Mouse (Mus musculus) CH12.LX (cell line): ENCODE data around the gene Serpinf2. TPM values are rescaled to one million over a fixed set of nuclear protein-coding genes. Genes with fewer than 3 reads are reported as not detected.

Experiments
- DNase-seq: peaks from one replicate; pipeline ENCODE4 v3.0.0-alpha.2; 2013; ENCODE audit errors: extremely low read depth
- H3K27ac ChIP-seq: 2 replicates; pipeline ENCODE4 v1.5.1; 2012; ENCODE audit warnings: low read depth, mild to moderate bottlenecking, control low read depth, moderate library complexity; ENCODE audit not compliant: insufficient read depth
- H3K27me3 ChIP-seq: replicated peaks from 2 replicates; pipeline ENCODE3; 2012; ENCODE audit warnings: inconsistent platforms
- H3K36me3 ChIP-seq, 2 experiments: replicated peaks in 1 of 2; 2 replicates each; pipeline versions ENCODE3 to v1.6.1; 2012; ENCODE audit warnings: inconsistent platforms in 1 of 2, low read length in 1 of 2, mild to moderate bottlenecking in 1 of 2, mixed read lengths in 1 of 2, moderate library complexity in 1 of 2; ENCODE audit not compliant: control insufficient read depth in 1 of 2, insufficient read depth in 1 of 2
- H3K4me1 ChIP-seq, 2 experiments: 2 replicates each; pipeline ENCODE4 v1.6.1; 2012; ENCODE audit warnings: inconsistent platforms in 1 of 2, moderate library complexity in 1 of 2; ENCODE audit not compliant: insufficient read depth in 2 of 2, control insufficient read depth in 1 of 2
- H3K4me2 ChIP-seq: 2 replicates; pipeline ENCODE4 v1.6.1; 2012; ENCODE audit warnings: low read depth, mild to moderate bottlenecking, control low read depth; ENCODE audit not compliant: poor library complexity, insufficient read depth, severe bottlenecking
- H3K4me3 ChIP-seq, 3 experiments: fragments of 150-350 bp in 1 of 3; sonication (generic) in 1 of 3; replicated peaks in 1 of 3; 2 replicates each; pipeline versions ENCODE3 to v1.5.1; 2011 to 2012; ENCODE audit warnings: low read depth in 2 of 3, low read length in 2 of 3, mild to moderate bottlenecking in 2 of 3, moderate library complexity in 2 of 3, control low read depth in 1 of 3, improper control_type of control experiment in 1 of 3, inconsistent platforms in 1 of 3, mixed read lengths in 1 of 3; ENCODE audit not compliant: poor library complexity in 1 of 3
- H3K79me2 ChIP-seq: replicated peaks from 2 replicates; pipeline ENCODE4 v1.6.1; 2012; ENCODE audit warnings: mild to moderate bottlenecking, moderate library complexity; ENCODE audit not compliant: control insufficient read depth, poor library complexity, insufficient read depth, severe bottlenecking; ENCODE audit errors: extremely low read depth
- H3K9ac ChIP-seq: 2 replicates; pipeline ENCODE4 v1.6.1; 2012; ENCODE audit warnings: low read depth, mild to moderate bottlenecking, control low read depth, moderate library complexity; ENCODE audit not compliant: insufficient read depth
- H3K9me3 ChIP-seq: replicated peaks from 2 replicates; pipeline ENCODE3; 2012; ENCODE audit warnings: low read length, inconsistent platforms, mixed read lengths
- BHLHE40 ChIP-seq: IDR thresholded peaks from 2 replicates; pipeline ENCODE4 v1.6.1; 2011; ENCODE audit warnings: mild to moderate bottlenecking, low read depth, low read length, improper control_type of control experiment
- CHD1 ChIP-seq: IDR thresholded peaks from 2 replicates; pipeline ENCODE4 v1.6.1; 2012; ENCODE audit warnings: low read depth, low read length, improper control_type of control experiment, inconsistent platforms
- CHD2 ChIP-seq: IDR thresholded peaks from 2 replicates; pipeline ENCODE4 v1.6.1; 2011; ENCODE audit warnings: low read length, improper control_type of control experiment
- CTCF ChIP-seq, 2 experiments: IDR thresholded peaks in 1 of 2; conservative IDR thresholded peaks in 1 of 2; 2 replicates each; pipeline ENCODE4 v1.5.1; 2011 to 2012; ENCODE audit warnings: low read depth in 2 of 2, low read length in 2 of 2, improper control_type of control experiment in 1 of 2, inconsistent platforms in 1 of 2, mild to moderate bottlenecking in 1 of 2, moderate library complexity in 1 of 2
- ELF1 ChIP-seq: IDR thresholded peaks from 2 replicates; pipeline ENCODE4 v1.6.1; 2014; ENCODE audit warnings: low read depth, mild to moderate bottlenecking, inconsistent platforms, low read length, improper control_type of control experiment
- GABPA ChIP-seq: IDR thresholded peaks from 2 replicates; pipeline ENCODE4 v1.6.1; 2012; ENCODE audit warnings: low read depth, low read length, improper control_type of control experiment, inconsistent platforms; ENCODE audit not compliant: insufficient replicate concordance
- JUN ChIP-seq: IDR thresholded peaks from 2 replicates; pipeline ENCODE4 v1.6.1; 2011; ENCODE audit warnings: low read depth, mild to moderate bottlenecking, low read length, improper control_type of control experiment, moderate library complexity; ENCODE audit not compliant: insufficient read depth
- KAT2A ChIP-seq: IDR thresholded peaks from 2 replicates; pipeline ENCODE4 v1.6.1; 2012; ENCODE audit warnings: low read length, improper control_type of control experiment, inconsistent platforms; ENCODE audit not compliant: insufficient replicate concordance
- MAFK ChIP-seq: IDR thresholded peaks from 2 replicates; pipeline ENCODE4 v1.6.1; 2011; ENCODE audit warnings: low read length, improper control_type of control experiment; ENCODE audit not compliant: insufficient replicate concordance
- MAZ ChIP-seq: IDR thresholded peaks from 2 replicates; pipeline ENCODE4 v1.6.1; 2012; ENCODE audit warnings: low read depth, mild to moderate bottlenecking, inconsistent platforms, low read length, improper control_type of control experiment, moderate library complexity
- MEF2A ChIP-seq: IDR thresholded peaks from 2 replicates; pipeline ENCODE4 v1.6.1; 2014; ENCODE audit warnings: low read depth, mild to moderate bottlenecking, inconsistent platforms, low read length, improper control_type of control experiment, borderline replicate concordance
- MXI1 ChIP-seq: IDR thresholded peaks from 2 replicates; pipeline ENCODE4 v1.6.1; 2011; ENCODE audit warnings: mild to moderate bottlenecking, low read depth, low read length, improper control_type of control experiment
- POLR2A ChIP-seq: IDR thresholded peaks from 2 replicates; pipeline ENCODE4 v1.6.1; 2011; ENCODE audit warnings: low read depth, mild to moderate bottlenecking, improper control_type of control experiment, low read length
- POLR2AphosphoS2 ChIP-seq: IDR thresholded peaks from 2 replicates; pipeline ENCODE4 v1.6.1; 2011; ENCODE audit warnings: low read depth, low read length, improper control_type of control experiment
- RCOR1 ChIP-seq: conservative IDR thresholded peaks from 2 replicates; pipeline ENCODE4 v1.6.1; 2012; ENCODE audit warnings: low read depth, mild to moderate bottlenecking, inconsistent platforms, low read length, improper control_type of control experiment
- SIN3A ChIP-seq: IDR thresholded peaks from 2 replicates; pipeline ENCODE4 v1.6.1; 2012; ENCODE audit warnings: low read length, improper control_type of control experiment, inconsistent platforms
- SMC3 ChIP-seq: IDR thresholded peaks from 2 replicates; pipeline ENCODE4 v1.6.1; 2011; ENCODE audit warnings: low read depth, low read length, improper control_type of control experiment
- USF2 ChIP-seq: conservative IDR thresholded peaks from 2 replicates; pipeline ENCODE4 v1.6.1; 2011; ENCODE audit warnings: low read depth, low read length, improper control_type of control experiment
- ZC3H11A ChIP-seq: IDR thresholded peaks from 2 replicates; pipeline ENCODE4 v1.6.1; 2012; ENCODE audit warnings: low read depth, mild to moderate bottlenecking, inconsistent platforms, low read length, improper control_type of control experiment
- ZKSCAN1 ChIP-seq: IDR thresholded peaks from 2 replicates; pipeline ENCODE4 v1.6.1; 2012; ENCODE audit warnings: low read depth, inconsistent platforms, low read length, improper control_type of control experiment, borderline replicate concordance
- ZMIZ1 ChIP-seq: IDR thresholded peaks from 2 replicates; pipeline ENCODE4 v1.6.1; 2012; ENCODE audit warnings: low read depth, mild to moderate bottlenecking, inconsistent platforms, low read length, improper control_type of control experiment
- dilution Hi-C: fragments of 300-500 bp; cut with MboI; formaldehyde crosslinking; loops from 2 replicates; pipeline ENCODE4 v1.14.3; 2020; ENCODE audit warnings: low sequenced_read_pairs; ENCODE audit not compliant: extremely low pct_unique_long_range_greater_than_20kb, extremely low pct_ligation_motif_present
- in situ Hi-C: fragments of 300-500 bp; cut with MboI; formaldehyde crosslinking; loops from 3 replicates; pipeline ENCODE4 v1.14.3; 2019; ENCODE audit warnings: low sequenced_read_pairs, low pct_ligation_motif_present, low pct_unique_long_range_greater_than_20kb, mixed read lengths
- polyA plus RNA-seq: library from polyadenylated mRNA; unstranded; fragments of >175 nt; gene quantifications from 2 replicates; pipeline ENCODE4 v1.2.1, GENCODE M21; 2012; ENCODE audit warnings: low read depth; ENCODE audit not compliant: insufficient read length
- total RNA-seq, 2 experiments: library from RNA; depleted of rRNA; stranded (reverse); fragments of 300-350 nt in 1 of 2; fragments of >200 nt in 1 of 2; gene quantifications; 2 replicates each; pipeline ENCODE4 v1.2.3; 2012 to 2014

Serpinf2 gene
- total and polyA plus RNA-seq, 3 experiments = 0.08 to 0.26 TPM; not detected in 1

DNA sequence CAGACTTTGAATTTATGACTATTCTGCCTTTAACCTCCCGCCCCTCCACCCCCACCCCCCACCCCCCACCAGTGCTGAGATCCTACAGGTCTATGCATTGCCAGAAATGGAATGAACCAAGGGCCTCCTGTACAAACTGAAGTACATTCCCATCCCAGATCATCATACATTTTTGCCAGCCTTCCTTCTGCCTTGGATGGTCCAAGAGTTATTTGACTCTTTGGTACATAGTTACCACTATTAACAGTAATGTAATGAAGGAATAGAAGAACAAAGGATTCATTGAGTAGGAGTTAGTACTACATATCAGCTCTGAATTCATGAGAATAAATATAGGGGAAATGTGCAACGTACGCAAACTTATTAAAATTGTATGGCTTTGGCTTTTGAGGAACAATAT is 46.8 kb upstream of the Serpinf2 start:
- Histone ChIP-seq H3K36me3 (peaks cover 25 to 34% of the 10 kb centered on the region in 2 experiments), H3K4me3 (peak overlapping the region in 2 of 3 experiments; percentile 30 to 52), H3K9ac (peak overlapping the region; percentile 35; the same call in 1 of the 2 replicates), H3K4me2 (peak overlapping the region; percentile 90), H3K9me3 (no peaks in the 10 kb centered on the region), H3K4me1 (peaks cover 3 to 29% of the 10 kb centered on the region in 2 experiments)
- in situ Hi-C loops = no loop called here
- dilution Hi-C loops = no loop called here
- DNase-seq = no peak
- TF ChIP-seq MAFK = 0 out of 2 replicates have a peak, but pooled peaks have one; percentile 12
- TF ChIP-seq CHD2 = no peak
- TF ChIP-seq, all 38 proteins: peak for 1
- H3K79me2 ChIP-seq = peaks cover 33% of the 10 kb centered on the region
- H3K27me3 ChIP-seq = no peaks in the 10 kb centered on the region
- H3K27ac ChIP-seq = no peak overlapping the region

DNA sequence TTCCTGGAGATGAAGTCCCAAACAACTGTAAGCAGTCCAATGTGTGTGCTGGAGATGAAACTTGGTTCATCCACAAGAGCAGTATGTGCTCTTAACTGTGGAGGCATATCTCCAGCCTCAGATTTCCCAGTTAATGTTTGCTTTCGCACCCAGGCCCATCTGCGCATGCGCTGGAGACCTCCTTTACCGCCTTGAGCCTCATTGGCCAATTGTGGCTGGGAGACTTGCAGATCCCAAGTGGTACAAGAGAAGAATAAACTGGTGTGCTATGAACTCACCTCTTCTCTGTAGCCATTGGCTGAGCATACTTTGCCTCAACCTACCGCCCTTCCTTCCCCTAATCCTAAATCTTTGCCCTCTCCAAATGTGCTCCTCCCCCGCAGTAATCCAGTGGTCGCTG is 34.0 kb upstream of the Serpinf2 start:
- dilution Hi-C loops (no loop called here), in situ Hi-C loops (no loop called here)
- DNase-seq = no peak
- no peak overlapping the region for H3K4me3 ChIP-seq
- H3K36me3 ChIP-seq = no peaks in the 10 kb centered on the region
- peaks cover 2 to 13% of the 10 kb centered on the region in 2 experiments; a peak in 1 of 4 replicates for H3K4me1 ChIP-seq
- no peaks in the 10 kb centered on the region for H3K27me3 ChIP-seq
- H3K9ac ChIP-seq = no peak overlapping the region
- H3K27ac ChIP-seq = no peak overlapping the region
- no peak overlapping the region for H3K4me2 ChIP-seq
- H3K79me2 ChIP-seq = no peaks in the 10 kb centered on the region
- TF ChIP-seq SMC3 = no peak
- TF ChIP-seq POLR2A = no peak
- no peak for TF ChIP-seq JUN
- TF ChIP-seq ZC3H11A = no peak
- no peak for TF ChIP-seq KAT2A
- TF ChIP-seq GABPA = no peak
- TF ChIP-seq CHD1 = no peak
- no peak for TF ChIP-seq CTCF (conservative IDR thresholded peaks at IDR 0.05 in 1 of 2, IDR thresholded peaks at IDR 0.05 in 1 of 2; ENCODE audit: low read depth in 2 of 2, low read length in 2 of 2)
- no peak for TF ChIP-seq RCOR1
- no peak for TF ChIP-seq ZMIZ1
- no peak for TF ChIP-seq SIN3A
- no peak for TF ChIP-seq POLR2AphosphoS2
- no peak for TF ChIP-seq MXI1
- no peak for TF ChIP-seq ELF1
- no peak for TF ChIP-seq USF2
- no peak for TF ChIP-seq BHLHE40
- TF ChIP-seq MAZ = no peak
- no peak for TF ChIP-seq ZKSCAN1
- no peak for TF ChIP-seq MEF2A
- H3K9me3 ChIP-seq = peaks cover 3% of the 10 kb centered on the region
